Mouse (Mus musculus): ENCODE data around the gene Atp2a2. TPM values are rescaled to one million over a fixed set of nuclear protein-coding genes. Genes with fewer than 3 reads are reported as not detected.
"Not testable (repeated sequence)": the region's sequence is repeated elsewhere in the genome, so short reads cannot be mapped to it uniquely, and the experiment has no call there.

The Atp2a2 gene
- polyA plus RNA-seq, 1 experiment from 2014 or later = 37.0 TPM

GRCm38 (mm10) chr5:122482733-122483391, 19.2 kb downstream of the Atp2a2 start:
- Histone ChIP-seq H3K9me3 (replicated peaks) (no peaks in the 10 kb centered on the region), H3K36me3 (peaks cover 100% of the 10 kb centered on the region), H3K4me3 (no peak overlapping the region), H3K4me1 (no peaks in the 10 kb centered on the region), H3K27me3 (ENCODE audit: low read depth, poor library complexity, severe bottlenecking) (no peaks in the 10 kb centered on the region), H3K27ac (replicated peaks) (no peak overlapping the region)
- WGBS = 93% methylated on average over 6 of the region's 6 CpGs
- no peak for DNase-seq (ENCODE audit: low spot score)

DNA sequence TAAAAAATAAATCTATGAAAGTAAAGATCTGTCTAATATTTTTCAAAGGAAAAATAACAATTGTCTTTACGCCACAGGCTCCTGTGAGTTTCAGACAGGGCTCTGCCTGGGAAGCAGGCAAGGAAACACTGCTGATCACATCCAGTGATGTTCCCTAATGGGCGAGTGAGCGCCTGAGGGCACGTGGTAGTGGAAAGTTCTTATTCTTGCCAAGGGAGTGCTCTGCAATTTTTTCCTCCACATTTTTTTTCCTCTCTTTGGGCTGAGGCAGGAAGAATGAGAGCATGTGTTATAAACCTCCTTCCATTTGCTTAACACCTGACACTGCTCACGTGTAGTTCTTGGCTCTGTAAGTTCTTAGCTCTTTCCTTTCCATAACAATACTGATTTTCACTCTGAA, 20.2 kb downstream of the Atp2a2 start:
- H3K36me3 ChIP-seq = peaks cover 100% of the 10 kb centered on the region
- no peaks in the 10 kb centered on the region for H3K27me3 ChIP-seq (ENCODE audit: low read depth, poor library complexity, severe bottlenecking)
- no peak overlapping the region for H3K27ac ChIP-seq (replicated peaks)
- no peak for DNase-seq (ENCODE audit: low spot score)
- H3K9me3 ChIP-seq (replicated peaks) = no peaks in the 10 kb centered on the region
- H3K4me1 ChIP-seq = no peaks in the 10 kb centered on the region
- no peak overlapping the region for H3K4me3 ChIP-seq
- WGBS = 91% methylated on average over 5 of the region's 5 CpGs

DNA sequence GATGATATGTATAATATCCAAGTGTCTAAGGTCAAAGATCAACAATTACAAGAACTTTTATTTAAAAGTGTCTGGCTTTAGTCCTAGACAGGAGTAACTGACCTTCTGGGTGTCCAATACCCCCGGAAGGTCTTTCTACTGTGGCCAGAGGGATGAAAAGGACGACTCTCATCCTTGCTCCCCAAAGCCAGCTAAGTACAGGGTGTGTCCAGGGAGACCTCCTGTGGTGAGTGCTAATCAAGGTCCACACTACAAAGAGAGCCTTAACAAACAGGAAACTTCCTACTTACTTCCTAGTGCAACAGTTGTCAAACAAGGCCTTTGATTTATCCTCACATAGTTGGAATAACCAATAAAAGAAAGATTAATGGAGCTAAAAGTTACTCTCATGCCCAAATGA, 22.9 kb downstream of the Atp2a2 start:
- no peak for DNase-seq (ENCODE audit: low spot score)
- H3K4me1 ChIP-seq = no peaks in the 10 kb centered on the region
- no peaks in the 10 kb centered on the region for H3K9me3 ChIP-seq (replicated peaks)
- no peak overlapping the region for H3K27ac ChIP-seq (replicated peaks)
- WGBS = 54% methylated on average over 2 of the region's 2 CpGs
- no peaks in the 10 kb centered on the region for H3K27me3 ChIP-seq (ENCODE audit: low read depth, poor library complexity, severe bottlenecking)
- H3K36me3 ChIP-seq = peaks cover 100% of the 10 kb centered on the region
- no peak overlapping the region for H3K4me3 ChIP-seq

DNA sequence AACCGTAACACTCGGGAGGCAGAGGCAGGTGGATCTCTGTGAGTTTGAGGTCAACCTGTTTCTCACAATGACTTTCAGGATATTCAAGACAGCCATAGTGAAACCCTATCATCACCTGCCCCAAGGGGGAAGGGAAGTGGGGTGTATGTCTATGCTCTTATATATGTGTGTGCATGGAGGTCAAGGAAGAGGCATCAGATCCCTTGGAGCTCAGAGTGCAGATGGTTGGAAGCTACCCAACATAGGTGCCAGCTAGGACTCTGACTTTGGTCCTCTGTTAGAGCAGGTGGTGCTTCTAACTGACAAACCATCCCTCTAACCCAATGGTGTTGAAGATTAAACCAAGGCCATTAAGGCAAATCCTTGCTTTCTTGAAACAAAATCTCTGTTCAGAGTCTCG, 24.5 kb downstream of the Atp2a2 start:
- H3K9me3 ChIP-seq (replicated peaks) = no peaks in the 10 kb centered on the region
- peaks cover 100% of the 10 kb centered on the region for H3K36me3 ChIP-seq
- 96% methylated on average over 3 of the region's 3 CpGs for WGBS
- H3K27me3 ChIP-seq (ENCODE audit: low read depth, poor library complexity, severe bottlenecking) = no peaks in the 10 kb centered on the region
- H3K27ac ChIP-seq (replicated peaks) = no peak overlapping the region
- H3K4me1 ChIP-seq = peaks cover 3% of the 10 kb centered on the region; the same call in 1 of the 2 replicates
- H3K4me3 ChIP-seq = no peak overlapping the region
- DNase-seq (ENCODE audit: low spot score) = no peak

DNA sequence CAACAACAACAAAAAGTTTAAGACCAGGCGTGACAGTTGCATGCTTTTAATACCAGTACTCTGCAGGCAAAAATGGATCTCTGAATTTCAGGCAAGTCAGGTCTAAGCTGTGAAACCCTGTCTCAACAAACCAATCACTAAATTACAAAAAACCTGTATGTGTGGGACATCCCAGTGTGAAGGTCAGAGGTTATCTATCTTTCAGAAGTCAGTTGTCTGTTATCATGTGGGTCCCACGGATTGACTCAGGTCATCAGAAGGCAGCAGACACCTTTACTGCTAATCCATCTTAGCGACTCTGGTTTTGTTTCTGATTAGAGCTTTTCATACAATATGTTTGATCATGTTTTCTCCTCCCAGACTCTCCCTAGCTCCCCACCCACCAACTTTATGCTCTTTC, 25.9 kb downstream of the Atp2a2 start:
- H3K36me3 ChIP-seq = peaks cover 99% of the 10 kb centered on the region
- H3K27ac ChIP-seq (replicated peaks) = no peak overlapping the region
- WGBS = 82% methylated on average over 3 of the region's 3 CpGs
- H3K4me3 ChIP-seq = no peak overlapping the region
- DNase-seq (ENCODE audit: low spot score) = no peak
- peaks cover 3% of the 10 kb centered on the region; the same call in 1 of the 2 replicates for H3K4me1 ChIP-seq
- H3K27me3 ChIP-seq (ENCODE audit: low read depth, poor library complexity, severe bottlenecking) = no peaks in the 10 kb centered on the region
- H3K9me3 ChIP-seq (replicated peaks) = no peaks in the 10 kb centered on the region

DNA sequence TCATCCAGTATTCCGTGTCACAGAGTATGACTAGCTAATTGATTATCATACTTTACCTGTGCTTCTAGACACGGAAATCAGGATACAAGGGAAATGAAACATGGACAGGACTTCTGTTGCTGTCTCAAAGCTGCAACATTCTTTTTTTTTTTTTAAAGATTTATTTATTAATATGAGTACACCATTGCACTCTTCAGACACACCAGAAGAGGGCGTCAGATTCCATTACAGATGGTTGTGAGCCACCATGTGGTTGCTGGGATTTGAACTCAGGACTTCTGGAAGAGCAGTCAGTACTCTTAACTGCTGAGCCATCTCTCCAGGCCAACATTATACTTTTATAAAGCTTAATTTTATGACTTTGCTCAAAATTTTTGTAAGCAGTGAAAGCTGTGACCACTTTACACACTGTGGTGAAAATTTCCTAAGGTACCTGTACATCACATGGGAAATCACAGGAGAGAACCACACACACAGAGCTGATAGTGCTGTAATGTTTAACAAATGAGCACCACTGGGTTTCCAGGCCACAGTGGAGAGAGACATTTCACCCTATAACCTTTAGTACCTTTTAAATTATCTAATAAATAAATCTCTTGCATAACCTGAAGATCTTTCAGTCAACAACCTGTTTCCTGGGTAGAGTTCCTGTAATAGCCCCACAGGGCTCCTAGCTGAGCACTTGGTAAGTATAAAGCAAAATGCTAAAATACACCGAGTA, 27.2 kb downstream of the Atp2a2 start:
- DNase-seq (ENCODE audit: low spot score) = no peak
- no peak overlapping the region for H3K27ac ChIP-seq (replicated peaks)
- WGBS = 89% methylated on average over 4 of the region's 4 CpGs
- H3K27me3 ChIP-seq (ENCODE audit: low read depth, poor library complexity, severe bottlenecking) = no peaks in the 10 kb centered on the region
- peaks cover 99% of the 10 kb centered on the region for H3K36me3 ChIP-seq
- peaks cover 3% of the 10 kb centered on the region; the same call in 1 of the 2 replicates for H3K4me1 ChIP-seq
- H3K4me3 ChIP-seq = no peak overlapping the region
- no peaks in the 10 kb centered on the region for H3K9me3 ChIP-seq (replicated peaks)

GRCm38 (mm10) chr5:122471658-122472057, 30.4 kb downstream of the Atp2a2 start:
- DNase-seq (ENCODE audit: low spot score) = no peak
- peaks cover 3% of the 10 kb centered on the region; the same call in 1 of the 2 replicates for H3K4me1 ChIP-seq
- no peaks in the 10 kb centered on the region for H3K9me3 ChIP-seq (replicated peaks)
- no peak overlapping the region for H3K4me3 ChIP-seq
- no peaks in the 10 kb centered on the region for H3K27me3 ChIP-seq (ENCODE audit: low read depth, poor library complexity, severe bottlenecking)
- H3K36me3 ChIP-seq = peaks cover 99% of the 10 kb centered on the region
- WGBS = 93% methylated on average over 5 of the region's 5 CpGs
- H3K27ac ChIP-seq (replicated peaks) = no peak overlapping the region

DNA sequence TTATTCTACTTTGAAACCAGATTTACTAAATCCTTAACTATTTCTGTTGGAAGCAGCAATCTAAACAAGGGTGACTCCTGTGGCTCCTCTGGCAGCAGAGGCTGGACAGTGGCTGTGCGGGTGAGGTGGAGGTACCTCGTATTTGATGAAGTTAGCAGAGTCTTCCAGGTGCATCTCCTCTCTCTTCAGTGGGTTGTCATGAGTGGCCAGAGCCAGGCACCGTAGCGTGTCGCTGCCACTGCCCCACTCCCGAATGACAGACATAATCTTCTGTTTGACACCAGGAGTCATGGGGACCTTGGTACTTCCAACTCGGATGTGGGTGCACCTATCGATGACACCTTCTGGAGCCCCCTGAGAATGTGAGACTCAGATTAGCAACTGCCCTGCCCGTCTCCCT, 40.6 kb downstream of the Atp2a2 start:
- no peak for DNase-seq (ENCODE audit: low spot score)
- Histone ChIP-seq H3K27ac (replicated peaks) (no peak overlapping the region), H3K27me3 (ENCODE audit: low read depth, poor library complexity, severe bottlenecking) (no peaks in the 10 kb centered on the region), H3K36me3 (peaks cover 100% of the 10 kb centered on the region), H3K9me3 (replicated peaks) (no peaks in the 10 kb centered on the region), H3K4me1 (no peaks in the 10 kb centered on the region), H3K4me3 (no peak overlapping the region)
- WGBS = 97% methylated on average over 9 of the region's 9 CpGs

- no peak overlapping the region for H3K27ac ChIP-seq (replicated peaks)
- no peaks in the 10 kb centered on the region for H3K4me1 ChIP-seq
- peaks cover 100% of the 10 kb centered on the region for H3K36me3 ChIP-seq
- no peak for DNase-seq (ENCODE audit: low spot score)
- H3K4me3 ChIP-seq = no peak overlapping the region
- 93% methylated on average over 11 of the region's 11 CpGs for WGBS
- no peaks in the 10 kb centered on the region for H3K27me3 ChIP-seq (ENCODE audit: low read depth, poor library complexity, severe bottlenecking)
- no peaks in the 10 kb centered on the region for H3K9me3 ChIP-seq (replicated peaks)
Observed at GRCm38 (mm10) chr5:122460656-122461055, 41.4 kb downstream of the Atp2a2 start.

- no peak for DNase-seq (ENCODE audit: low spot score)
- no peaks in the 10 kb centered on the region for H3K4me1 ChIP-seq
- H3K27me3 ChIP-seq (ENCODE audit: low read depth, poor library complexity, severe bottlenecking) = no peaks in the 10 kb centered on the region
- no peak overlapping the region for H3K4me3 ChIP-seq
- H3K36me3 ChIP-seq = peaks cover 100% of the 10 kb centered on the region
- no peaks in the 10 kb centered on the region for H3K9me3 ChIP-seq (replicated peaks)
- 95% methylated on average over 5 of the region's 5 CpGs for WGBS
- H3K27ac ChIP-seq (replicated peaks) = no peak overlapping the region
Observed at GRCm38 (mm10) chr5:122459335-122459734, 42.7 kb downstream of the Atp2a2 start.

GRCm38 (mm10) chr5:122458066-122458465, 44.0 kb downstream of the Atp2a2 start:
- peaks cover 100% of the 10 kb centered on the region for H3K36me3 ChIP-seq
- WGBS = 98% methylated on average over 4 of the region's 4 CpGs
- H3K27ac ChIP-seq (replicated peaks) = no peak overlapping the region
- no peaks in the 10 kb centered on the region for H3K27me3 ChIP-seq (ENCODE audit: low read depth, poor library complexity, severe bottlenecking)
- H3K4me3 ChIP-seq = no peak overlapping the region
- H3K9me3 ChIP-seq (replicated peaks) = no peaks in the 10 kb centered on the region
- no peak for DNase-seq (ENCODE audit: low spot score)
- no peaks in the 10 kb centered on the region for H3K4me1 ChIP-seq

- not testable (repeated sequence) for H3K4me3 ChIP-seq; H3K27me3 ChIP-seq (ENCODE audit: low read depth, poor library complexity, severe bottlenecking); DNase-seq (ENCODE audit: low spot score); H3K9me3 ChIP-seq (replicated peaks); H3K4me1 ChIP-seq; H3K27ac ChIP-seq (replicated peaks)
- WGBS = 87% methylated on average over 9 of the region's 9 CpGs
- H3K36me3 ChIP-seq = peaks cover 100% of the 10 kb centered on the region
Observed at GRCm38 (mm10) chr5:122457054-122457453, 45.0 kb downstream of the Atp2a2 start.

DNA sequence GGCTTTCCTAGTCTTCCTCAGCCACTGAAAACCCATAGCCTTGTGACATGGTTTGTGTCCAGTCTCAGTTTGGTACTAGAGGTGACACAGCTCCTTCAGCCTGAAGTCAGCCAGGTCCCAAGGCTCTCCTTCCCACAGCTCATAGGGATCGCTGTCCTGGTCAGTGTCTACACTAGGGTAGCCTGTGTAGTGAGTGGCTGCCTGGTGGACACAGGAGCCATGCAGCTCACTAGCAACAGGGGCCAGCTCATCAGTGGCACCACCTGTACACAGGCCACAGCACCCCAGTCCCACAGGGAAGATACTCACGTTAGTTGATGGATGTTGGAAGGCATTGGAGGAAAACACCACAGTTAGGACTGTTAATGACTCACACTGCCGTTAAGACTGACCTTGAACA, 46.4 kb downstream of the Atp2a2 start:
- 99% methylated on average over 3 of the region's 3 CpGs for WGBS
- H3K27me3 ChIP-seq (ENCODE audit: low read depth, poor library complexity, severe bottlenecking) = no peaks in the 10 kb centered on the region
- no peak overlapping the region for H3K27ac ChIP-seq (replicated peaks)
- H3K36me3 ChIP-seq = peaks cover 95% of the 10 kb centered on the region
- H3K4me3 ChIP-seq = no peak overlapping the region
- H3K9me3 ChIP-seq (replicated peaks) = no peaks in the 10 kb centered on the region
- DNase-seq (ENCODE audit: low spot score) = no peak
- no peaks in the 10 kb centered on the region for H3K4me1 ChIP-seq
